Mouse (Mus musculus): Measurements from ENCODE around the gene Syne2. TPM values are rescaled to one million over a fixed set of nuclear protein-coding genes. Genes with fewer than 3 reads are reported as not detected.

Syne2 gene
- total and polyA plus RNA-seq, 3 experiments: 21.7 to 33.6 (median 33.1) TPM

GRCm38 (mm10) chr12:75979079-75979478 is 161.1 kb downstream of the Syne2 start:
- no peak overlapping the region for H3K27ac ChIP-seq
- DNase-seq: no peak
- H3K9ac ChIP-seq (ENCODE audit: low read depth, low read length): no peak overlapping the region
- no peaks in the 10 kb centered on the region for H3K36me3 ChIP-seq (ENCODE audit: control insufficient read depth, insufficient read depth, low read length)
- H3K79me2 ChIP-seq (replicated peaks; ENCODE audit: control insufficient read depth, insufficient read depth, low read length): no peaks in the 10 kb centered on the region
- no peak overlapping the region for H3K4me3 ChIP-seq
- WGBS: 84% methylated on average over 5 of the region's 5 CpGs
- intact Hi-C loops (cut with DNase I): no loop called here
- H3K4me1 ChIP-seq (ENCODE audit: control insufficient read depth, insufficient read depth, low read length): no peaks in the 10 kb centered on the region
- no peak for TF ChIP-seq POLR2A (IDR thresholded peaks at IDR 0.05; ENCODE audit: insufficient read depth, low read depth, low read length)
- no peak for TF ChIP-seq CTCF (IDR thresholded peaks at IDR 0.05)
- TF ChIP-seq EP300 (IDR thresholded peaks at IDR 0.05; ENCODE audit: insufficient read depth, low read depth, low read length): no peak
- H3K27me3 ChIP-seq (ENCODE audit: control insufficient read depth, insufficient read depth, low read length): no peaks in the 10 kb centered on the region

- Histone ChIP-seq H3K4me1 (ENCODE audit: control insufficient read depth, insufficient read depth, low read length) (no peaks in the 10 kb centered on the region), H3K36me3 (ENCODE audit: control insufficient read depth, insufficient read depth, low read length) (no peaks in the 10 kb centered on the region), H3K4me3 (no peak overlapping the region), H3K27me3 (ENCODE audit: control insufficient read depth, insufficient read depth, low read length) (no peaks in the 10 kb centered on the region), H3K79me2 (replicated peaks; ENCODE audit: control insufficient read depth, insufficient read depth, low read length) (no peaks in the 10 kb centered on the region), H3K9ac (ENCODE audit: low read depth, low read length) (no peak overlapping the region), H3K27ac (no peak overlapping the region)
- DNase-seq: no peak
- whole genome bisulfite sequencing: 54% methylated on average over 8 of the region's 8 CpGs
- intact Hi-C loops (cut with DNase I): no loop called here
- TF ChIP-seq EP300 (IDR thresholded peaks at IDR 0.05; ENCODE audit: insufficient read depth, low read depth, low read length): no peak
- TF ChIP-seq CTCF (IDR thresholded peaks at IDR 0.05): no peak
- no peak for TF ChIP-seq POLR2A (IDR thresholded peaks at IDR 0.05; ENCODE audit: insufficient read depth, low read depth, low read length)
Measured at GRCm38 (mm10) chr12:75983336-75983735, 165.4 kb downstream of the Syne2 start.

GRCm38 (mm10) chr12:75992226-75992858 is 174.4 kb downstream of the Syne2 start:
- Histone ChIP-seq H3K4me1 (ENCODE audit: control insufficient read depth, insufficient read depth, low read length) (no peaks in the 10 kb centered on the region), H3K27ac (no peak overlapping the region), H3K9ac (ENCODE audit: low read depth, low read length) (no peak overlapping the region), H3K36me3 (ENCODE audit: control insufficient read depth, insufficient read depth, low read length) (no peaks in the 10 kb centered on the region; the same call in 1 of the 2 replicates), H3K4me3 (no peak overlapping the region), H3K79me2 (replicated peaks; ENCODE audit: control insufficient read depth, insufficient read depth, low read length) (no peaks in the 10 kb centered on the region), H3K27me3 (ENCODE audit: control insufficient read depth, insufficient read depth, low read length) (no peaks in the 10 kb centered on the region)
- intact Hi-C loops (cut with DNase I): no loop called here
- 85% methylated on average over 10 of the region's 10 CpGs for WGBS
- no peak for DNase-seq
- TF ChIP-seq CTCF (IDR thresholded peaks at IDR 0.05) (no peak), EP300 (IDR thresholded peaks at IDR 0.05; ENCODE audit: insufficient read depth, low read depth, low read length) (no peak), POLR2A (IDR thresholded peaks at IDR 0.05; ENCODE audit: insufficient read depth, low read depth, low read length) (no peak)

GRCm38 (mm10) chr12:75992946-75993345 is 175.0 kb downstream of the Syne2 start:
- Histone ChIP-seq H3K27me3 (ENCODE audit: control insufficient read depth, insufficient read depth, low read length) (no peaks in the 10 kb centered on the region), H3K36me3 (ENCODE audit: control insufficient read depth, insufficient read depth, low read length) (no peaks in the 10 kb centered on the region; the same call in 1 of the 2 replicates), H3K79me2 (replicated peaks; ENCODE audit: control insufficient read depth, insufficient read depth, low read length) (no peaks in the 10 kb centered on the region), H3K4me1 (ENCODE audit: control insufficient read depth, insufficient read depth, low read length) (no peaks in the 10 kb centered on the region), H3K27ac (no peak overlapping the region), H3K9ac (ENCODE audit: low read depth, low read length) (no peak overlapping the region), H3K4me3 (no peak overlapping the region)
- intact Hi-C loops (cut with DNase I): no loop called here
- TF ChIP-seq POLR2A (IDR thresholded peaks at IDR 0.05; ENCODE audit: insufficient read depth, low read depth, low read length) (no peak), CTCF (IDR thresholded peaks at IDR 0.05) (no peak)
- no peak for DNase-seq
- WGBS: 89% methylated on average over 4 of the region's 4 CpGs

- TF ChIP-seq POLR2A (IDR thresholded peaks at IDR 0.05; ENCODE audit: insufficient read depth, low read depth, low read length) (no peak), EP300 (IDR thresholded peaks at IDR 0.05; ENCODE audit: insufficient read depth, low read depth, low read length) (no peak), CTCF (IDR thresholded peaks at IDR 0.05) (no peak)
- Histone ChIP-seq H3K4me1 (ENCODE audit: control insufficient read depth, insufficient read depth, low read length) (no peaks in the 10 kb centered on the region), H3K9ac (ENCODE audit: low read depth, low read length) (no peak overlapping the region), H3K4me3 (no peak overlapping the region), H3K36me3 (ENCODE audit: control insufficient read depth, insufficient read depth, low read length) (no peaks in the 10 kb centered on the region; the same call in 1 of the 2 replicates), H3K79me2 (replicated peaks; ENCODE audit: control insufficient read depth, insufficient read depth, low read length) (no peaks in the 10 kb centered on the region), H3K27ac (no peak overlapping the region), H3K27me3 (ENCODE audit: control insufficient read depth, insufficient read depth, low read length) (no peaks in the 10 kb centered on the region)
- intact Hi-C loops (cut with DNase I): no loop called here
- 10% methylated on average over 2 of the region's 2 CpGs for WGBS
- DNase-seq: no peak
Measured at GRCm38 (mm10) chr12:75995086-75995485, 177.2 kb downstream of the Syne2 start.

DNA sequence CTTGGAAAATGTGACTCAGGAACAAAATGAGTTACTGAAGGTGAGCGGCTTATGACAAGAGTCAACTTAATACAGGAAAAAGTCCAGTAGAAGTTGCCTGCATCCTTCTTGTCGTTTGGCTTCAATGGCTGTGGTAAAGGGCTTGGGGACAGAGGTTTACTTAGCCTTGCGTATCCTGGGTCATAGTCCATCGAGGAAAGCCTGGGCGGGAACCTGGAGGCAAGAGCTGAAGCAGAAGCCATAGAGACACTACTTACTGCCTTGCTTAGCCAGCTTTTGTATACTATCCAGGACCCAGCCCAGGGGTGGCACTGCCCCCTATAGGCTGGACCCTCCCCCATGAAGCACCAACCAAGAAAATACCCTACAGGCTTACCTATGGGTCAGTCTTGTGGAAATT is 179.6 kb downstream of the Syne2 start:
- H3K27ac ChIP-seq: no peak overlapping the region
- 94% methylated on average over 5 of the region's 5 CpGs for WGBS
- no peak overlapping the region for H3K4me3 ChIP-seq
- H3K4me1 ChIP-seq (ENCODE audit: control insufficient read depth, insufficient read depth, low read length): no peaks in the 10 kb centered on the region
- H3K9ac ChIP-seq (ENCODE audit: low read depth, low read length): no peak overlapping the region
- no peaks in the 10 kb centered on the region for H3K79me2 ChIP-seq (replicated peaks; ENCODE audit: control insufficient read depth, insufficient read depth, low read length)
- H3K36me3 ChIP-seq (ENCODE audit: control insufficient read depth, insufficient read depth, low read length): no peaks in the 10 kb centered on the region; the same call in 1 of the 2 replicates
- no peaks in the 10 kb centered on the region for H3K27me3 ChIP-seq (ENCODE audit: control insufficient read depth, insufficient read depth, low read length)
- no peak for TF ChIP-seq POLR2A (IDR thresholded peaks at IDR 0.05; ENCODE audit: insufficient read depth, low read depth, low read length)
- TF ChIP-seq CTCF (IDR thresholded peaks at IDR 0.05): no peak
- no peak for TF ChIP-seq EP300 (IDR thresholded peaks at IDR 0.05; ENCODE audit: insufficient read depth, low read depth, low read length)
- intact Hi-C loops (cut with DNase I): no loop called here
- no peak for DNase-seq

All from heart, adult 2 months (tissue).